Mouse (Mus musculus) c-Kit-positive CD71-positive TER-119-negative erythroid progenitor cells, embryonic 14.5 days (primary cell): Measurements from ENCODE around the gene Olfr304.
"Not testable (repeated sequence)": the region's sequence is repeated elsewhere in the genome, so short reads cannot be mapped to it uniquely, and the experiment has no call there.

ENCODE experiments used
- DNase-seq: peaks from one replicate; pipeline ENCODE4 v3.0.0-alpha.2; 2013; ENCODE audit warnings: low read depth

The Olfr304 gene

GRCm38 (mm10) chr7:86386558-86386957 is at the start of gene Olfr304:
TSS of gene Olfr304 (minus strand) at chr7:86386658.
- no peak for DNase-seq

GRCm38 (mm10) chr7:86403546-86403945 is 17.1 kb upstream of the Olfr304 start, which contains the start of gene Olfr301:
TSS of gene Olfr301 (plus strand) at chr7:86403846.
- DNase-seq: no peak

GRCm38 (mm10) chr7:86397689-86398088 is 11.2 kb upstream of the Olfr304 start, which contains the start of gene Olfr303:
TSS of gene Olfr303 (minus strand) at chr7:86397789.
- DNase-seq: no peak

- no peak for DNase-seq
These were observed 689 bp downstream of the Olfr304 start for GRCm38 (mm10) chr7:86385769-86386168.

GRCm38 (mm10) chr7:86366828-86367227 is 19.6 kb downstream of the Olfr304 start, which contains the start of gene Olfr305:
TSS of gene Olfr305 (minus strand) at chr7:86366928.
- DNase-seq: no peak

GRCm38 (mm10) chr7:86346296-86346695 is 40.2 kb downstream of the Olfr304 start:
- not testable (repeated sequence) for DNase-seq

- no peak for DNase-seq
These were observed 42.2 kb downstream of the Olfr304 start for GRCm38 (mm10) chr7:86344253-86344652.

- no peak for DNase-seq
These were observed 43.4 kb downstream of the Olfr304 start for GRCm38 (mm10) chr7:86342881-86343565.

GRCm38 (mm10) chr7:86337486-86337885 is 49.0 kb downstream of the Olfr304 start, which contains the start of gene Olfr307:
TSS of gene Olfr307 (minus strand) at chr7:86337586.
- no peak for DNase-seq
